Comparison of ENCODE assay signal across 1 mouse cellular context in the genomic region with DNA sequence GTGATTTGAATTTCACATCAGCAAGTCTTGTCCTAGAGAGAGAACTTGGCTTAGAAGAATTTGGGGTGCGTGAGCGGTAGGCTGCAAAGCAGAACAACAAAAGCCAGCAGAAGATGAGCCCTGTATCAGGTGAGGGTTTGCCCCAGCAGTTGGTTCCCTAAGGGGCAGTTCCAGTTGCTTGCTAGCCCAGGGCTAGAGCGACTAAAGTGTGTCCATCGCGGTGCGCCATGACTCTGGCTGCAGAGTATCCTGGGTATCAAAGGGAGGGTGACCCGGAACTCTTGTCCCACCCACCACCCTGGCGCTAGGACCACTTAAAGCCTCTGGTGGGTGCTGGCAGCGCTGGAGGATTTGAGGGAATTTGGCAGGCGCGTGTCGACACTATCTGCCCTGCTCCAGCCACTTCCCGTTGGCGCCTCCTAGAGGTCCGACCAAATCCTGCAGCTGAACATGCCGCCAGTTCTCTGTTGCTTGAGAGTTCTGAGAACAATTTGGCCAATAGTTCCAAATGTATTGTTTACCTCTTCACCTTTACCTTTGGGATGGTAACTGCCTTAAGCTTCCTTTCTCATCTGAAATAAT.
TF ChIP-seq lines count a peak whose summit lies in the region.

No protein-coding gene starts in this region.

TF ChIP-seq in C2C12, 6 proteins besides CTCF, POLR2A, EP300 and RAD21:
- no peak for TF ChIP-seq MAX (IDR thresholded peaks at IDR 0.05)
- TF ChIP-seq MYOD1 (IDR thresholded peaks at IDR 0.05; ENCODE audit: control insufficient read depth, insufficient read length, low read depth): no peak
- TF ChIP-seq CEBPB (IDR thresholded peaks at IDR 0.05; ENCODE audit: low read depth): no peak
- TF ChIP-seq MYOG (IDR thresholded peaks at IDR 0.05; ENCODE audit: control insufficient read depth, extremely low read depth, insufficient read length): no peak
- TF ChIP-seq USF1 (IDR thresholded peaks at IDR 0.05; ENCODE audit: low read depth): no peak
- TF ChIP-seq FOSL1 (IDR thresholded peaks at IDR 0.05; ENCODE audit: insufficient read depth, low read length, poor library complexity, severe bottlenecking): no peak
